Mouse (Mus musculus): ENCODE data around the gene Cntnap1. TPM values are rescaled to one million over a fixed set of nuclear protein-coding genes. Genes with fewer than 3 reads are reported as not detected.

The Cntnap1 gene
- total and polyA plus RNA-seq, 2 experiments from 2014 or later: 3.2 to 15.0 TPM

GRCm38 (mm10) chr11:101130056-101130756 is 40.1 kb upstream of the Cntnap1 start:
- H3K27ac ChIP-seq (ENCODE audit: low read depth, low read length): no peak overlapping the region
- H3K9me3 ChIP-seq (ENCODE audit: low read length): no peaks in the 10 kb centered on the region
- H3K36me3 ChIP-seq (ENCODE audit: insufficient read depth, low read length): peaks cover 9% of the 10 kb centered on the region
- H3K9ac ChIP-seq (replicated peaks; ENCODE audit: low read length, poor library complexity, severe bottlenecking): no peak overlapping the region
- TF ChIP-seq CTCF (IDR thresholded peaks at IDR 0.05): no peak
- no peaks in the 10 kb centered on the region for H3K27me3 ChIP-seq (ENCODE audit: insufficient read depth, low read length)
- WGBS: 55% methylated on average over 18 of the region's 18 CpGs
- H3K4me3 ChIP-seq (ENCODE audit: low read depth, low read length): no peak overlapping the region
- no peaks in the 10 kb centered on the region for H3K4me1 ChIP-seq (ENCODE audit: insufficient read depth, low read length)
- ATAC-seq (ENCODE audit: low FRiP score) (no peak), DNase-seq (ENCODE audit: low spot score) (no peak)
- no peak overlapping the region for H3K4me2 ChIP-seq (ENCODE audit: low read depth, low read length, poor library complexity, severe bottlenecking)

- no peaks in the 10 kb centered on the region for H3K4me1 ChIP-seq (ENCODE audit: insufficient read depth, low read length)
- DNase-seq (ENCODE audit: low spot score): no peak
- no peak overlapping the region for H3K27ac ChIP-seq (ENCODE audit: low read depth, low read length)
- H3K27me3 ChIP-seq (ENCODE audit: insufficient read depth, low read length): no peaks in the 10 kb centered on the region
- no peak overlapping the region for H3K9ac ChIP-seq (replicated peaks; ENCODE audit: low read length, poor library complexity, severe bottlenecking)
- H3K4me3 ChIP-seq (ENCODE audit: low read depth, low read length): no peak overlapping the region
- H3K4me2 ChIP-seq (ENCODE audit: low read depth, low read length, poor library complexity, severe bottlenecking): no peak overlapping the region
- WGBS: 91% methylated on average over 2 of the region's 2 CpGs
- TF ChIP-seq CTCF (IDR thresholded peaks at IDR 0.05): no peak
- no peaks in the 10 kb centered on the region for H3K9me3 ChIP-seq (ENCODE audit: low read length)
- ATAC-seq (ENCODE audit: low FRiP score): no peak
- H3K36me3 ChIP-seq (ENCODE audit: insufficient read depth, low read length): peaks cover 5% of the 10 kb centered on the region
These were observed 39.1 kb upstream of the Cntnap1 start for GRCm38 (mm10) chr11:101131187-101131586.

DNA sequence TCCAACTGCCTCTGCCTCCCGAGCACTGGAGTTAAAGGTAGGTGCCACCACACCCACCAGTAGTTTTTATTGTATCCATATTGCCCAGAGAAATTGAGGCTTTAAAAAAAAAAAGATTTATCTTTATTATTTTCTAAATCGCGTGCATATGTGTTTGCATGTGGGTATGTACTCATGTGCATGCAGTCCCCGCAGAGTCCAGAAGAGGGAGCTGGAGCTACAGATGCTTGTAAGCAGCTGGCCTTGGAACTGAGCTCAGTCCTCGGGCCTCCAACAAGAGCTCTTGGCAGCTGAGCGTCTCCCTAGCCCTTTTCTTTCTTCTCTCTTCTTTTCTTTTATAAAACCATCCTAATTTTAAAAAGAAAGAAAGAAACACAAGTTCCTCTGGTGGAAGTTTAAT is 38.6 kb upstream of the Cntnap1 start:
- TF ChIP-seq CTCF (IDR thresholded peaks at IDR 0.05): peak; percentile 57
- WGBS: 87% methylated on average over 6 of the region's 6 CpGs
- H3K4me2 ChIP-seq (ENCODE audit: low read depth, low read length, poor library complexity, severe bottlenecking): no peak overlapping the region
- H3K9ac ChIP-seq (replicated peaks; ENCODE audit: low read length, poor library complexity, severe bottlenecking): no peak overlapping the region
- no peaks in the 10 kb centered on the region for H3K4me1 ChIP-seq (ENCODE audit: insufficient read depth, low read length)
- no peaks in the 10 kb centered on the region for H3K27me3 ChIP-seq (ENCODE audit: insufficient read depth, low read length)
- H3K27ac ChIP-seq (ENCODE audit: low read depth, low read length): no peak overlapping the region
- no peak overlapping the region for H3K4me3 ChIP-seq (ENCODE audit: low read depth, low read length)
- no peaks in the 10 kb centered on the region for H3K9me3 ChIP-seq (ENCODE audit: low read length)
- H3K36me3 ChIP-seq (ENCODE audit: insufficient read depth, low read length): no peaks in the 10 kb centered on the region; the same call in 1 of the 2 replicates
- DNase-seq (ENCODE audit: low spot score) (peak; percentile 62), ATAC-seq (ENCODE audit: low FRiP score) (no peak)

DNA sequence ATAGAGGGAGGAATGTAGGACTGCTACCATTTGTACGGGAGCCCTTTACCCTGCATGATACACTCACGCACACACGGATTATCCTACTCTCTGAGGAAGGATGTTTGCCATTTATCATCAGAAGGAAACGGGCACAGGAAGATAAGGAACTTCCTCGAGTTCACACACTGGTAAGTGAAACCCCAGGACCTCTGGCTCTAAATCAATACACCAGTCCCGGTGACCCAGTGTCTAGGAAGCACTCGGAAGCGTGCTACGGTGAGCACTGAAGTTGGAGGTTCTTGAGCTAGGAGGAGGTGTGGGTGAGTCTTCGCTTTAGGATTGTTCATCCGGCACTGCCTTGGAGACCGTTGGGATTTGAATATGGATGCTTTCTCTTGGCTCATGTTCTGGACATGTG is 37.3 kb upstream of the Cntnap1 start:
- H3K9me3 ChIP-seq (ENCODE audit: low read length): no peaks in the 10 kb centered on the region
- H3K36me3 ChIP-seq (ENCODE audit: insufficient read depth, low read length): no peaks in the 10 kb centered on the region
- no peak overlapping the region for H3K9ac ChIP-seq (replicated peaks; ENCODE audit: low read length, poor library complexity, severe bottlenecking)
- no peaks in the 10 kb centered on the region for H3K4me1 ChIP-seq (ENCODE audit: insufficient read depth, low read length)
- ATAC-seq (ENCODE audit: low FRiP score): no peak
- H3K4me3 ChIP-seq (ENCODE audit: low read depth, low read length): no peak overlapping the region
- TF ChIP-seq CTCF (IDR thresholded peaks at IDR 0.05): no peak
- H3K27me3 ChIP-seq (ENCODE audit: insufficient read depth, low read length): no peaks in the 10 kb centered on the region
- no peak overlapping the region for H3K4me2 ChIP-seq (ENCODE audit: low read depth, low read length, poor library complexity, severe bottlenecking)
- no peak for DNase-seq (ENCODE audit: low spot score)
- 83% methylated on average over 12 of the region's 12 CpGs for WGBS
- H3K27ac ChIP-seq (ENCODE audit: low read depth, low read length): no peak overlapping the region

- 81% methylated on average over 13 of the region's 13 CpGs for WGBS
- no peaks in the 10 kb centered on the region for H3K9me3 ChIP-seq (ENCODE audit: low read length)
- H3K4me2 ChIP-seq (ENCODE audit: low read depth, low read length, poor library complexity, severe bottlenecking): no peak overlapping the region
- H3K4me3 ChIP-seq (ENCODE audit: low read depth, low read length): no peak overlapping the region
- no peaks in the 10 kb centered on the region for H3K27me3 ChIP-seq (ENCODE audit: insufficient read depth, low read length)
- no peak overlapping the region for H3K9ac ChIP-seq (replicated peaks; ENCODE audit: low read length, poor library complexity, severe bottlenecking)
- no peak overlapping the region for H3K27ac ChIP-seq (ENCODE audit: low read depth, low read length)
- no peak for TF ChIP-seq CTCF (IDR thresholded peaks at IDR 0.05)
- DNase-seq (ENCODE audit: low spot score) (no peak), ATAC-seq (ENCODE audit: low FRiP score) (no peak)
- no peaks in the 10 kb centered on the region for H3K36me3 ChIP-seq (ENCODE audit: insufficient read depth, low read length)
- H3K4me1 ChIP-seq (ENCODE audit: insufficient read depth, low read length): no peaks in the 10 kb centered on the region
These were observed 36.0 kb upstream of the Cntnap1 start for GRCm38 (mm10) chr11:101134217-101134865.

GRCm38 (mm10) chr11:101137000-101137399 is 33.3 kb upstream of the Cntnap1 start:
- no peak overlapping the region for H3K4me2 ChIP-seq (ENCODE audit: low read depth, low read length, poor library complexity, severe bottlenecking)
- no peak overlapping the region for H3K9ac ChIP-seq (replicated peaks; ENCODE audit: low read length, poor library complexity, severe bottlenecking)
- no peak overlapping the region for H3K27ac ChIP-seq (ENCODE audit: low read depth, low read length)
- H3K36me3 ChIP-seq (ENCODE audit: insufficient read depth, low read length): no peaks in the 10 kb centered on the region
- 76% methylated on average over 7 of the region's 7 CpGs for WGBS
- ATAC-seq (ENCODE audit: low FRiP score) (no peak), DNase-seq (ENCODE audit: low spot score) (no peak)
- TF ChIP-seq CTCF (IDR thresholded peaks at IDR 0.05): no peak
- H3K4me1 ChIP-seq (ENCODE audit: insufficient read depth, low read length): no peaks in the 10 kb centered on the region
- H3K4me3 ChIP-seq (ENCODE audit: low read depth, low read length): no peak overlapping the region
- H3K9me3 ChIP-seq (ENCODE audit: low read length): no peaks in the 10 kb centered on the region
- H3K27me3 ChIP-seq (ENCODE audit: insufficient read depth, low read length): no peaks in the 10 kb centered on the region
